Mouse (Mus musculus) layer of hippocampus, postnatal 10 days (tissue): ENCODE results near the gene Zfp523. TPM values are rescaled to one million over a fixed set of nuclear protein-coding genes. Genes with fewer than 3 reads are reported as not detected.

Experiments used
- DNase-seq, 2 experiments: peaks; one replicate each; pipeline ENCODE4 v3.0.0; 2021; ENCODE audit warnings: low spot score in 2 of 2
- total RNA-seq, 2 experiments: library from RNA; stranded (reverse); gene quantifications; 2 replicates each; pipeline ENCODE4 v1.2.3; 2021

The Zfp523 gene
- total RNA-seq, 2 experiments from 2014 or later, result 76.1 to 80.4 TPM

DNA sequence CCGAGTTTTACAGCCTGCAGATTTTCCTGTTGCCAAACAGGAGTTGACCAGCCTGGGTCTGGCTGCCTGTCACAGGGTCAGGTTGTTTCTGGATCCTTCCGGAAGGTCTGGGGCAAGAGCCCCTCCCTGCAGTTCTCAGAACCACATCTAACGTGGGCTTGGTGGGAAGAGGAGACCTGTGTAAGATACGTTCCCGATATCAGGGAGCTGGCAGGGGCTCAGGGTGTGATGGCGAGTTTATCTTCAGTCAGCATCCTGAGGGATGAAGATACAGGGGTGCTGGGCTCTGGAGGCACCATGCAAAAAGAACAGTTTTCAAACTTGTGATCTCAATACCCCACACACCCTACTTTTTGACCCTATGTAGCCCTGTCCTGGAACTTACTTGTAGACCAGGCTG lies 60.9 kb downstream of the Zfp523 start:
- no peak for DNase-seq

DNA sequence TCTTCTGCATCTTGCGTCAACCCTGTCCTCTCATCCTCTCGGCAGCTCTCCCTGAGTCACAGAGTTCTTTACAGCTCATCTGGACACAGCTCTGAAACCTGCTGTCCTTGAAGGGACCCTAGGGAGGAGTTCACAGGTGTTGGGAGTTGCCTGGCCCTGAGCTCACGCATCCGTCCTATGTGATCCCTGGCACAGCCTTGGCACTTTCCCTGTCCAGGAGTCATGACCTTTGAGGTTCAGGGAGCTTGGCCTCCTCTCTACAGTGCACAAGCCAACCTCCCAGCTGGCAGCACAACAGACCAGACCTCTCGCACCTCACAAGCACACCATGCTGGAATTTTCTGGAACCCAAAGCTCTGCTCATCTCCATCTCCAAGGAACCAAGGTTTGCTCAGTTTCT lies 63.9 kb downstream of the Zfp523 start:
- no peak for DNase-seq

DNA sequence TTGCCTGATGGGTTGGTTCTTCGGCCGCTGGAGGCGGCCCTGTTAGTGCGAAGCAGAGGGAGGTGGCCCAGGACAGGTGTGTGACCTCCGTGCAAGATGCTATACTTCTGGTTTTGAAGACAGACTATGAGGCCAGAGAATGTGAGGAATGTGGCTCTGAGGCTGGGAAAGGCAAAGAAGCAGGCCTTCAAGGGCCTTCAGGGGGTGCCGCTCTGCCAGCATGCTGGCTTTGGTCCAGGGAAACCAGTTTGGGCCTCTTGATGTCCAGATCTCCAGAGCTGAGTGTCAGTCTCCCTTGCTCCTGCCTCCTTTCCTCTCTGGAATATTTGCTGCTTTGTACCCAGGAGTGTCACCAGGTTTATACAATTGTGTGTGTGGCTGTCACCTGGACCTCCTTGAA lies 65.4 kb downstream of the Zfp523 start:
- DNase-seq, result no peak

DNA sequence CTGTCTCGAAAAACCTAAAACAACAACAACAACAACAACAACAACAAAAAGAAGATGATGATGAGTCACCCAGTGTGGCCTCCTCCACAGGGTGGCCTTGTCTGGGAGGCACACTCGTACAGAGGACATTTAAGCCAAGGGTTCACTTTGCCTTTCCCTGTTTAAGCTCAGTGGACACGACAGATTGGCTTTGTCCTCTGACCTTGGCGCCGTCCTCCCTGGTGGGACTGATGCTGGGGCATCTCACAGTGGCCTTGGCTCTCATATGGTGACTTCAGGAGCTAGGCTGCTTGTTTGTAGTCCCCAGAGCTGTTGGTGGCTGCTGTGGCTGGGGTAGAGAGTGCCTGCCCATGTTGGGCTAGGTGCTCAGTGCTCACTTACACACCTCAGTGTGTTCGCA lies 67.3 kb downstream of the Zfp523 start:
- no peak for DNase-seq

DNA sequence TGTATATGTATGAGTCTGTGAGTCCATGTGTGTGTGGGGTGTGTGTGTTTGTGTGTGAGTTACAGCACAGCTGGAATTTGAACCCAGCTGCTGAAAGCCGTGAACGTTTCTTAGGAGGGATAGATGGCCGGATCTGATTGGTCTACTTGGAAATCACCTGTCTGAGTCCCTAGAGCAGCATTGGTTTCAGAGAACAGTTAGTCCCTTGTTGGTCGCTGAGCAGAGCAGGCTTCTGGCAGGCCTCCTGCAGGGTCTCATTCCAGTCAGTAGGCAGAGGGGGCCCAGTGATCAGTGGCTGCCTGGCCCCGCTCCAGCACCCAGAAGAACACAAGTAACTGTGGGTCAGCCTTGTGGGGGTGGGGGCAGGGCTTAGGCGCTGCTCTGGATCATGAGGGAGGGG lies 67.8 kb downstream of the Zfp523 start:
- peak; percentile 64 to 71 for DNase-seq

DNA sequence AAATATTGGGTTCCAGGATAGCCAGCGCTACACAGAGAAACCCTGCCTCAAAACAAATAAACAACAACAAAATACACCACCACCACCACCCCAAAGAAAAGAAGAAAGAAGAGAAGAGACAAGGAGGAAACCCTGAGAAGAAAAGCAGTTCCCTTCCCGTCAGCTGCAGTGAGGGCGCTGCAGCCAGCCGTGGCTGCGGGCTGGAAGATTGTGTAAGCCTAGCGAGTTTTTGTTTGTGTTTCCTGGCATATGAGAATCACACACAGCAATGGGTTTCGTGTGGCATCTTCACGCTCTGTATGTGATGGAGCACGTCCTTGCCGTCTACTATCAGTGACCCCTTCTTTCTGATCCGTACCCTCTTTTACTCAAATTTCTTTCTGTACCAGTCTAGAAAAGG lies 69.7 kb downstream of the Zfp523 start:
- DNase-seq, result no peak

DNA sequence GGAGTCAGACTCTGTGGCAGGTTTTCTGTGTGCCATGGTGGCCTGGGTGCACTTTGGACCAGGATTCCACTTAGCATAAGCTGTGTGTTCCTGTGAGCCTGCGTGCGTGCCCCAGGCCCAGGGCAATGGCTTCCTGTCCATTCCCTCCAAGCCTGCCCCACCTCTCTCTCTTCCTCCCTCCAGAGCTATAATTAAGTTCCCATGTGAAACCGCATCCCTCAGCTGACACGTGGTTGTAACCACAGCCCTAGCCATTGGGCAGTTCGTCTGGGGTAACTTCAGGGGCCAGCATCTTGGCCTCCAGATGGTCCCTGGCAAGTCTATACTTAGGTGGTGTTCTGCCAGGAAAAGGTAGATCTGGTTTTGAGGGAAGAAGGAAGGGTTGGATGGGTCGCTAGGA lies 70.7 kb downstream of the Zfp523 start:
- DNase-seq, result no peak

DNA sequence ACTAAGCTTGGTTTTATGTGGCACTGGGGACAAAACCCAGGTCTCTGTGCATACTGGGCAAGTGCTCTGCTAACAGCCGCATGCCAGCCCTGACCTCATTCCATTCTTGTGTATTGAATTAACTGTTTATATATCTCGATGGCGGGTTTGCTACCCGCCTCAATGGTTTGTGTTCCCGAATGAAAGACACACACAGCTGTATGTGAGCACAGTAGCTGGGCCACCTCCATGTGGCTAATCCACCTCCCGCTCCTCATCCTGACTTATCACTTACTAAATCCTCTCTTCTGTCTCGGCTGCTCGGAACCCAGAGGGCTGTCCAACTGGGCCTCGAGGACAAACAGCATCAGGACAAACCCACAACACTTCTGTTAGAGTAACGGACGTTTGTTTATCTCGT lies 72.1 kb downstream of the Zfp523 start:
- DNase-seq, result no peak

DNA sequence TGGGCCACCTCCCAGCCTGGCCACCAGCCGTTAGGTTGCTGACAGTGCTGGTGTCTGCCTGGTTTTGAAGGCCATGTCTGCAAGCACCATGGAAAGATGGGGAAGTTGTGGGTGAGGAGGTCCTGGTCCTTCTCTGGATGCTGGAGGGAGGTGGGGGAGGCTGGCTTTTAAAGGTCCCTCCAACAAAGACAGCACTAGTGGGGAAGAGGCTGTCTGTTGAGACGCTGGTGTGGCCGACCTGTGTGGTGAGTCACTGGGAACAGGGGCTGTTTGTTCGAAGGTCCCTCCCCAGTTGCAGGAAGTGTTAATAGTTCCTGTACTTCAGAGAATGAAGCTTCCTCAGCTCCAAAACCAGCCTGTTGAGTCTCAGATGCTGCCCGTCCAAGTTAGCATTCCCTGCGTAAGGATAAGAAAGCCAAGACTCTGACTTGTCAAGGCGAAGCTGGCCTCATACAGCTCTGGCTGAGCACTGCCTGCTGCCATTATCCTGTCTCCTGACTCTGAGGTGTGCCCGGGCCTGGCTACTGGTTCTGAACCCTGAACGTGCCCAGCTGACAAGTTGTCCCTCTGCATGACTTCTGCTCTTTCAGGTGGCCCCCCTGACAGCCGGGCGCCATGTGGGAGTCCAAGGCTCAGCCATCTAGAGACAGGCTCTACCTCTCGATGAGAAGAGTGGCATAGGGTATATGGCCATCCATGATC lies 74.8 kb downstream of the Zfp523 start:
- DNase-seq, result no peak

DNA sequence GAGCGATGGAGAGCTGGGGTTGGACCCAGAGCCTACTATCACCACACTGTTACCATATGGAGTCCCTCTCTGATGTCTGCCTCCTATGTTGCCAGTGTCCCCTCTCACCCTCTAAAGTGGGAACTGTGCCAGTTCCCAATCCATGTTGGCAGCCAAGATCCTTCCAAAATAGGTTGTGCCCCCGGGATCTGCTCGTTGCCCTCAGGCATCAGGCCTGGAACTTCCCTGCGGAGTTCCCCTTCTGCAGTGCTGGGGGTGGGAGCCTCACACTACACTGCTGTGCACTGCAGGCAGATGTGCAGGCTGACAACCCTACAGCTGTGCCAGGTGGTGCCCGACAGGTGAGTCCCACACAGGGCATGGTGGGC lies 75.3 kb downstream of the Zfp523 start:
- no peak for DNase-seq

DNA sequence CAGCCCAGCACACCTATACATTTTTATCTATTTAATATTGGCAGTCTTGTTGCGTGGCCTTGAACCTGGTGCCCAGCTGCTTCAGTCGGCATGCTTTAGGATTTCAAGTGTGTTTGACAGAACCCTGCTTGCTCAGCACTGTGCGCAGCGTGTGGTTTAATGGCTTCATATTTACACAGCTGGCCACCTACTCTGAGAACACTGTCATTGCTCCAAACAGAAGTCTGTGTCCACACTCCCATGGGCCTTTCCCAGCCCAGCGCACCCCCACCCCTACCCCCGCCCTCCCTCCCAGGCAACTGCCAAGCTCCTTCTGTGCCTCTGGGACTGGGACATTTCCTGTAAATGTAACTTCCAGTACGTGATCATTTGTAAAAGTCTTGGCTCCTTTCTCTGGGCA lies 76.3 kb downstream of the Zfp523 start:
- no peak for DNase-seq

DNA sequence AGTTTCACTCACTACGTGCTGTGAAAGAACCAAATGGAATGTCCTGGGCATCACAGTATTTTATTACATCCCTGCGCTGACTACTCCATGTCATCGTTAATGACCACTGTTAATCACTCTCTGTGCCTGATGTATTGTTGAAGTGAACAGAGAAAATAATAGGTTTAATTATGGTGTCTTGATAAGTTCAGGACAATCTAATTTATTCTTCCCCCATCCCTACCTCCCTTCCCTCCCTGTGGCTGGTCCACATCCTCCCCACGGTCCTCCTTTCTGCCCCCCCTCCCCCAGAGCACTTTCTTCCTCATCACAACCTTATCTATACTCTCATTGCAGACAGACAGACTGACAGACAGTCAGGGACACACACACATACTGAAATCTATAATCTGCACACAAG lies 77.9 kb downstream of the Zfp523 start:
- no peak for DNase-seq

Other genes with a start within 250 kb of the Zfp523 start
- 1 to 10 TPM in 1 of 2 experiments, under 1 TPM in 1; 0.76 to 1.7 TPM for gene Tcp11, start 96.5 kb upstream of the Zfp523 start, total RNA-seq
- 1 to 10 TPM; 2.5 to 3.5 TPM for gene Scube3, start 35.0 kb upstream of the Zfp523 start, total RNA-seq
- gene Def6, start 30.6 kb downstream of the Zfp523 start, total RNA-seq, result 1 to 10 TPM; 6.4 to 7.1 TPM
- 10 to 100 TPM; 25.8 to 29.0 TPM for gene Ppard, start 55.6 kb downstream of the Zfp523 start, total RNA-seq
- gene Fance, start 136.4 kb downstream of the Zfp523 start, total RNA-seq, result 10 to 100 TPM; 26.0 to 36.2 TPM
- gene Rpl10a, start 151.3 kb downstream of the Zfp523 start, total RNA-seq, result 100 to 1,000 TPM; 503 to 535 TPM
- gene Tead3, start 173.7 kb downstream of the Zfp523 start, total RNA-seq, result 1 to 10 TPM; 5.6 to 6.1 TPM
- gene Tulp1, start 188.1 kb downstream of the Zfp523 start, total RNA-seq, result under 1 TPM in 1 of 2 experiments, not detected in 1; 0.41 TPM